Mouse (Mus musculus): Measurements from ENCODE around the gene Trpm3.

Gene Trpm3

DNA sequence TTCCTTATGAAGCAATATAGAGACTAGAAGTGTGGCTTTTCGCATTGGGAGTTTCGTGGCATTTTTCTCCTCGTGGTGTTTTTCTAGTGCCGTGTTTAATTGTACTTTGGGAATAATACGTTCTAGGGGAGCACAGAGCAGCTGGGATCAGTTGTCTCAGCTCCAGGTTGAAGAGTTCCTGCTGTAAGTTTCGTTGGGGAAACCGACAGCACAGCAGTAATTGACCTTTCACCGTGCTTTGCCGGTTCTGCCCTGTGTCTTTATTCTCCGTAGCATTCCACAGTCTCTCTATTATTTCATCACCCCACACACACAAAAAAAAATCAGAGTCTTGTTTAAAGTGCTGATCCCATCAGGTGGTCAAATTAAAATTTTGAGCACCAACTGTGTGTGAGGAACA lies 496.8 kb downstream of the Trpm3 start:
- no peak for DNase-seq (ENCODE audit: low read depth, low spot score)

DNA sequence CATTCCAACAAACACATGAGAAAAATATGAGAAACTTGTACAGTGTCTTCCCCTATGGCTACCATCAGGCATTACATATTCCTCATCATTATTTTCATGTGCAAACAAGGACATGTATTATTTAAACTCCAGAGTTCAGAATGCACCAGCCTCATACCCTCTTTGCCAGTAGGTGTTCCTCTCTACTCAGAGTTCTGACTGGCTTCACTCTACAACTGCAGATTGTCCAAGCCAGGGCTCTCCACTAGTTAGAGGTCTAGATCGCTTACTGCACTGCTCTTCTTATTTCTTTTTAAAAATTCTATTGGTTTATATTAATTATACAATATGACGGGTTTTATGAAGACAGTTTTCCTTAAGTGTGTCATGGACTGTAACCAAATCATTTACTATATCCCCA lies 498.9 kb downstream of the Trpm3 start:
- no peak for DNase-seq (ENCODE audit: low read depth, low spot score)

DNA sequence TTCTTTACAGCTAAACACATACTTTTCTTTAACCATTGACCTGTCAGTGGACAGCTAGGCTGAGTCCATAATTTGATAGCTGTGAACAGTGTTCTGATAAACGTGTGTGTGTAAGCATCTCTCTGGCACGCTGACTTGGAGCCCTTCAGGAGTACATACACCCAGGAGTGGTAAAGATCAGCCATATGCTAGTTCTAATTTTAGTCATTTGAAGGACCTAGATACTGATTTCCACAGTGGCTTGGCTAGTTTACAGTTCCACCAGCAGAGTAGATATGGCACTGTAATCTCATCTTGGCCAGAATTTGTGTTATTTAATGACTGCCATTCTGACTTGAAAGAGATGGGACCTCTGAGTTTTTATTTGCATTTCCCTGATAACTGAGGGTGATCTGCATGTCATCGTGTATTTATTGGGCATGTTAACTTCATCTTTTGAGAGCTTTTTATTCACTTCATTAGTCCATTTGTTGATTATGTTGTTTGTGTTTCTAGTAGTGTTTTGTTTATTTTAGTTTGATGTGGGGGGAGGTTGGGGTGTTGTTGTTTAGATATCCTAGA lies 499.6 kb downstream of the Trpm3 start:
- no peak for DNase-seq (ENCODE audit: low read depth, low spot score)

DNA sequence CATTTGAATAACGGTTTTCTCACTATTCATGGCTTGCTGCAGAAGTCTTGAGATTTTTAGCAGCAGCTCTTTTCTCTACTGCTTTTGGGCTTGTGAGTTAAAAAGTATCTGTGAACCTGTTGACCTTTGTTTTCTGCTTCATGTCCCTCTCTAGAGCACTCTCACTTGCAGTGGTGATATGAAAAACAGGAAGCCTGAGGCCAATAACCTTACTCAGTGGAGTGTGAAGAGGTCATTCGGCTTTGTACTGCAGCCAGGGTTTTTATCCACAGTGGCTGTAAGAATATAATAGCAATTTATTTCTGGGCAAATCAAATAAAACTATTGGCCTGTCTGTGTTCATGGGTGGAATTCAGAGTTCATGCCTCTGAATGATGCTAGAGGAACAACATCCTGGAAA lies 503.3 kb downstream of the Trpm3 start:
- DNase-seq (ENCODE audit: low read depth, low spot score), result no peak

DNA sequence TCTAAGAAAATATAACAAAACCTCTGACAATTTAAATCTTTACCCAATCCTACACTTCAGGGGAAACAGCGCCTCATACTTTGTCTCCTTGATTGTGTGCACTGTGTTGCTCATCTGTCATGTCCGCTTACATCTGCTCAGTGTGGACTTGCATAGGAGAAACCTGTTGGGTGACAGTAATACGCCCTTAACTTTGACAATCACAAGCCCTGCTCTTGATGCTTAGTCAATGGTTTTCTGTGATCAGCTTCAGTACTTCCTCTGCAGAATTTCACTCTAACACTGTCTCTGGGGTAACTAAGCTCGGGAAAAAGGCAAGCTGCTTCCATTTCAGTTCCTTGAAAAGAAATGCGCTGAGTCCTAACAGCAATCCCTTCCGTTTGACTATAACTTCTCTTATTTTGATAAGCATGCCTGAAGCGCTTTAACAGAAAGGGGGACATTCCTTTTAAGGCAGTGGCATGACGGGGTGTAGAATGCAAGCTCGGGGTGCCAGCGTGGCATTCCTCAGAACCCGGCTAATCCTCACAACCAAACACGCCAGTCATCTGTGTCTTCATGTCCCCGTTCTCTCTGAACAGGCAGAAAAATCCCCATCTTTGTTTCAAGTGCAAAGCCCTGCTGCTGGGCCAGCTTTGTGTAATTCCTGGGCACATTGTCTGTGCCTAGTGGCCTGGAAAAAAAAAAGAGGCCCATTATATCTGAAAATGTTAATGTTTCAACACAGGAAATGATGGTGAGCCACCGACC lies 517.8 kb downstream of the Trpm3 start:
- DNase-seq (ENCODE audit: low read depth, low spot score), result no peak

DNA sequence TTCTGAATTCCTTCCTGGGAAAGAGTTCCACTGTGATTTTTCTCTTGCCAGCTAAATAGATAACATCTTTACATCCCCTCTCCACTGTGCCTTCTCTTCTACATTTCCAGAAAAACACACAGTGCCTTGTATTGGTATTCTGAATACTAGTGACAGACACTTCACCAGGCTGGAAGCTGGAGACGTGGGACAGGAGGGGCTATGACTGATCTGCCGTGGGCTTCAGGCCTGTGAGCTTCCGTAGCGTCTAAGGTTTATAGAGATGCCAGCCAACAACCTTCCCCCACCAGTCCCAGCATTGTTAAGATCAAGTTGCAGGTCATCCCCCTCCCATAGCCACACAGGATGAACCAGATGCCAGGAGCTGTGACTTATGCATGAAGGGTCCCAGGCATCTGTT lies 518.4 kb downstream of the Trpm3 start:
- DNase-seq (ENCODE audit: low read depth, low spot score), result no peak

DNA sequence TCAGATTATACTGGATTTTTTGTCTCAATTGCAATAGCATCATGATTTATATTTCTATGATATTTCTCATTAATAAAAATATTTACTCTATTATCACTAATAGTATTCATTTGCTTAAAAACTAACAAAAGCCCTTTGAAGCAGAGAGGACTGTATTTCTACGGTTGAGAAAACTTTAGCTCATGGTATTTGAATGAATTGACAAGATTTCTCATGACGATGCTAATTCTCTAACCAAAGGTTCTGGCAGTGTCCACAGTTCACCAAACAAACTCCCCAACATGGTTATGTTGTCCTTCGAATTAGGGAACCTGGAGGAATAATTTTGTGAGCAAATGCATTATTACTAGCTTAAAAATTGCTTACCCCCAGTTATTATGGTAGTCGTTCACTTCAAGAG lies 526.6 kb downstream of the Trpm3 start:
- no peak for DNase-seq (ENCODE audit: low read depth, low spot score)

DNA sequence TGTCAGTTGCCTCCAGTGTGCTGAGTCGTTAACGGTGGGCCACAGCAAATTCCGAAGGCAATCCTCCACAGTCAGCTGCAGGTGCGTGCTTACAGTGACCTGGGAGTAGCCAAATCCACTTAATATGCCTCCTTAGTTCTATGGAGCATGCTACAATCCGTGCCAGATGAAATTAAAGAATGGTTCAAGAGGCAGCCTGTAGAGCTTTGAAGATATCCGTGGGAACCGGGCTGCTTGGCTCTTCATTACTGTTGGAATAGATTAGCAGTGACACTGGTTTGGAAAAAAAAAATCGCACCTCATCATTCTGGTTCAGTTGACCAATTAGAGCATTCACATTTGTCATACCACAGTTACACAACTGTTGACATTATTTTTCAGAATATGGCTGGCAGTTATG lies 531.4 kb downstream of the Trpm3 start:
- DNase-seq (ENCODE audit: low read depth, low spot score), result no peak

DNA sequence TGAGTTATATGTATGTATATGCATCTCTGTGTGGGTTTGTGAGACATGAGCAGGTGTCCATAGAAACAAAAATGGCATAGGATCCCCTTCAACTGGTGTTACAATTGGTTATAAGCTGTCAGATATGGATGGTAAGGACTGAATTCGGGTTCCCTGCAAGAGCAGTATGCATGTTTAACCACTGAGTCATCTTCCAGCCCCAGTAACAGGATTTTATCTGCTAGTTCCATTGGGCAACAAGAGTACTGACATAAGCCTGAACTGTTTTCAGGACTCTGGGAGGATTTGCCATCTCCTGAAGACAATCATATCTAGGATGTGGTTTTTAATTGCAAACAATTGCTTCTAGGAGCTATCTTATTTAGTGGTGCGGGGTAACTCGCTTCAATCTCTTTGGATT lies 534.0 kb downstream of the Trpm3 start:
- DNase-seq (ENCODE audit: low read depth, low spot score), result no peak

DNA sequence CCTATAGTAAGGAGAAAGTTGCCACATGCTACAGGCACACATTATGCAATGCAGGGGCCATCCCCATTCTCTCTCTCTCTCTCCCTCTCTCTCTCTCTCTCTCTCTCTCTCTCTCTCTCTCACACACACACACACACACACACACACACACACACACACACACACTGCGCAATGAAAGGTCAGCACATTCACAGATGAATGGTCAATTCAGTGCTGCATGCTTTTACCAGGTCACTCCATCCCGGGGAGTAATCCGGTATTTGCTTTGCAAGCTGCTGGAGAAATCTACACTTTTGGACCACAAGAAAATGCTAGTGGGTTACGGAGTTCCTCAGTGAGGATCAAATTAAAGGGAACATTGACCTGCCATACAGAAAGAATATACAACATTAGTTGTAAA lies 537.4 kb downstream of the Trpm3 start:
- DNase-seq (ENCODE audit: low read depth, low spot score), result no peak

DNA sequence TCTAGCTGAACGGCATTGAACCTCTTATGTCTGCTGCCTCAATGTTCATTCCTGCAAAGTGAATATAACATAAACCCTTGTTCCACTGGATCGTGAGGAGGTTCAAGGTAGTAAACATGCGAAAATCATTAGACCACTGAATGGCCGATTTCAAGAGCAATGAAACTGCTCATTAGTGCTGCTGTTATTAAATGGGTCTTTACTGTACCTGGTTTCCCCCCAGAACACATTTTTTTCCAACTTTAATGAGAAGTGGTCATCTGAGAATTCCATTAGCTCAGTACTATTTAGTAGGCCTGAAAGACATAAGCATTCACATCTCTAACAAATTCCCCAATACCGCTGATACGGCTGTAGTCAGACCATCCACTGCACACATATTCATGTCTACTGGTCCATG lies 543.4 kb downstream of the Trpm3 start:
- DNase-seq (ENCODE audit: low read depth, low spot score), result no peak

DNA sequence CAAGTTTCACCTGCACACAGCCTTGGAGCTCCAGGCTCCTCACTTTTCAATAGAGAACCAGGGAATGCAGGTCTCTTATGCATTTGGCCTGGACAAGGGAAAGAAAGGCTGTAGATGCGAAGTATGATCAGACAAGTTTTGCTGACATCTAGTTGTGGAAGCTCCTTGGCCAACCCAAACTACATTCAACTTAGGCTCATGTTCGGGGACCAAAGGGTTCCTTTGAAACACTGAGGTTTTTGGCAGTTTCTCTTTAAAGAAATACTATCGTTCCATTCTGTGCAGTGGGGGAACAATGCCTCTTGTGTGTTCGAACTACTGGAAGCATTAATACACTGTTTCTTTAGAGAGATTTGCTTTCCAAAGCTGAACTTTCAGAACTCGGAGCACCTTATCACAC lies 553.1 kb downstream of the Trpm3 start:
- no peak for DNase-seq (ENCODE audit: low read depth, low spot score)

DNA sequence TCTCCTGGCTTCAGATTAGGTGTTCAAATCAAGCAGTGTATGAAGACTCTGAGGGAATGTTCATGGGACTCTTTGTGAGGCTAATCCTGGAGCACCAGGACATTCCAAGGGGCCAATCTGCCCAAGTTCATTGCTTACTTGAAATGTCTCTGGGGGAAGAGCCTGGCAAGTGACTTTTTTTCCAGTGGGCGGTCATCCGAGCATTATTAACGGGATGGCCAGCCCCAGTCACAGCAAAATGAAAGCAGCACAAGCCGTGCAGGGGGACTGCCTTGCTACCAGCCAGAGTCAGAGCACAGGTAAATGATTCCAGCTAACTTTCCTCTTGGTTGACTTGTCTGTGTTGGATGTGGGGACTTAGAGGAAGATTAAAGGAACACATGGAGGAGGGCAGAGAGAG lies 553.7 kb downstream of the Trpm3 start:
- DNase-seq (ENCODE audit: low read depth, low spot score), result no peak

DNA sequence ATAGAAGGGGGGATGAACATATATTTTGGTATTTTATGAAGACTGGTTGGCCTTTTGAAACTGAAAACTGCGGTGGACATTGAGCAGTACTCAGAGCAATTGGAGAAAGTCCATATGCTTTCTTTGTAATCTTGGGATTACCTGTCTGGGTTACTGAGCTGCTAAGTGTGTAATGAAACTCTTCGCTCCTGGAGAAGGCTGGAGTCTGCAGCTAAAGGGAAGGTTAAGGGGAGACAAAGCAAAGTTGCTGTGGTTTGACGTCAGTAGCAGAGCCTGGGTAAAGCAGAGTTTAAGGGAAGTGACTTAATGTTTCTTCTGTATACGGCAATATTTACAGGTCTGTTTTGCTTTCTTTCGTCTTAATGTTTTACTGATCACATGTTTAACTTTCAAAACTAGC lies 554.1 kb downstream of the Trpm3 start:
- no peak for DNase-seq (ENCODE audit: low read depth, low spot score)

DNA sequence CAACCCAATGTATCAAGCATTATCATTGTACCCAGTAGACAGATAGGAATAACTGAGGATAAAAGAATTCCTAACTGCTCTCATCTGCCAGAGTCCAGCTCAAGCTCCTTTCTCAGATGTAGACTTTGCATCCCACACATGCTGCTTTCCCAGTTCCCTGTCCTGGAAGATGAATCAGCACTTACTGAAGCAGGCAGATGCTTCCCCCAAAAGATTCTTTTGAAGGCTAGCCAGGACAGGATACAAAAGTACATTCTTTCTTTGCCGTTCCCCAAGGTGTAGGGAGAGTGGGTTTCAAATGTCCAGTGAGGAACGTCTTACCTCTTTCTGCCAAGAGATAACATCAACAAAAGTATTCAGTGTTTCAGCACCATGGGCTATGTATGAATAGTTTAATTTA lies 556.6 kb downstream of the Trpm3 start:
- no peak for DNase-seq (ENCODE audit: low read depth, low spot score)

DNA sequence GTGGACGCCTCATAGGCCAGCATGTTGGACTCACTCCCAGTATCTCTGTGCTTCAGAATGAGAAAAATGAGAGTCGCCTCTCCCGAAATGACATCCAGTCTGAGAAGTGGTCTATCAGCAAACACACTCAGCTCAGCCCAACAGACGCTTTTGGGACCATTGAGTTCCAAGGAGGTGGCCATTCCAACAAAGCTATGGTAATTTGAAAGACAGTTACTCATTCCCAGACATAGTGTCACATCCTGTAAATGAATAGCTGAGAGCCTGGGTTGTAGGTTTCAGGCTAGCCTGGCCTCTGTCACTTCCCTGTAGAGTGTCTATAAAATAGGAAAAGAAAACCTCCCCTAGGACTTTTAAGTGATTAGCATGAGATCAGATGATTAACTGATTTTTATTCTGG lies 559.9 kb downstream of the Trpm3 start:
- DNase-seq (ENCODE audit: low read depth, low spot score), result no peak

DNA sequence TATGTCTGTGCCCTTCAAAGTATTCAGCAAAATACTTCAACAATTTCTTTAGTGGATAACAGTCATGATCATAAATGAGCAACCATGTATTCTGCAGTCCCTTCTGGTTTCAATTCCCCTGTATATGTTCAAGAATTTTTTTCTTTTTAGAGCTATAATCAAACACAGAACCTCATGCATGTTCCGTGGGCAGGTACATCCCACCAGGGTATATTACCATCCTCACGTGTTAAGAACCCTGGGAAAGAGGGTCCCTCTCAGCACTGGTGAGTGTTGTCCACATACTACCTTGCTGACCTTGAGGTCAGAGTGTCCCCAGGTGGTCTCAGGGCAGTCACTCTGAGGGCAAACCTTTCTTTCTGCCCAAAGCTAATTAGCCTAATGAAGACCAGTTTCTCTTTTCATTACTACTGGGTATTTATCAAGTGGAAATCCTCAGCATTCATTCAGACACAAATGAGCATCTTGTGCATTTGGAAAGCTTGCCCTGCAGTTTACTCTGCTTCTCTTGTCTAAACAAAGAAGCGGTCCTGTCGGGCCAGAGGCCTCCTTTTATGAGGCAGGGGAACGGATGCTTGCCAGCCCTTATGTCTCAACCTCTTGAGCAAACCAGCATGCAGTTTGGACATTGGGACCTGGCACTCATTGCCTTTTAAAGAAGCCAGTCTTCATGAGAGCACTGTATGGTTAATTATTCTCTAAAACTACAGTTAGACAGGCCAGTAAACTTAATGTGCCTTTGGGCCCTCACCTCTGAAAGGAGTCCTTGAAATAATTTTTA lies 562.2 kb downstream of the Trpm3 start:
- no peak for DNase-seq (ENCODE audit: low read depth, low spot score)

DNA sequence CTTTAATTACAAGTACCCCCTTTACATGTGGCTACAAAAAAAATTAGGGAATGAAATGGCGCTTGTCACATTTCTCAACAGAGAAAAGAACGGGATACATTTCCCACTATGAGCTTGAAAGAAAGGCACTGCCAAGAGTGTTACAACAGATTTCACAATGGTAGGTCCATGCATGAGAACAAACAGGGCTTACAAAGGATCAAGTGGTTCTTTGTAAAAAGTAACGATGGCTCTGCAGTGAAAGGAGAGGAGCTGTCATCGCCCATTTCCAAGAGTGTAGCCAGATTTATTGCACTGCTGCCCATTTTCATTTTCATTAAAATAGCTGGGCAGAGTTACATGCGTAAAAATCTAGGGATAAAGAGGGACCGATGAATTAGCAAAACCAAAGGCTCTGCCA lies 565.0 kb downstream of the Trpm3 start:
- no peak for DNase-seq (ENCODE audit: low read depth, low spot score)

DNA sequence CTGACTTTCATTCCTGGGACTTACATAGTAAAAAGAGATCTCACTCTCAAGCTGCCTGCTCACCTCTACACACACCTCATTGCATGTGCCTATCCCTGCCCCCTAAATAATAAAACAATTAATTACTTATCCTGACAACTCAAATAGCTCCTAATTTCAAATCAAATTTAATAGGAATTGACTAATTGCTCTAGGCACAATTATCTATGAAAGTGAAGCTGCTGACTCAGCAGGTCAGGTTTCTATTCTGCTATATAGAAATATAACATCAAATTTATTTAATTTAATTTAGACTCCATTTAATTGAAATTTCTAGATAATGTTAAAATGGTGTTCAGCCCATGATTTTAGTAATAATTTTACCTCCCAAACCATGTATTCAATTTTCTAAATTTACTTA lies 566.6 kb downstream of the Trpm3 start:
- no peak for DNase-seq (ENCODE audit: low read depth, low spot score)

DNA sequence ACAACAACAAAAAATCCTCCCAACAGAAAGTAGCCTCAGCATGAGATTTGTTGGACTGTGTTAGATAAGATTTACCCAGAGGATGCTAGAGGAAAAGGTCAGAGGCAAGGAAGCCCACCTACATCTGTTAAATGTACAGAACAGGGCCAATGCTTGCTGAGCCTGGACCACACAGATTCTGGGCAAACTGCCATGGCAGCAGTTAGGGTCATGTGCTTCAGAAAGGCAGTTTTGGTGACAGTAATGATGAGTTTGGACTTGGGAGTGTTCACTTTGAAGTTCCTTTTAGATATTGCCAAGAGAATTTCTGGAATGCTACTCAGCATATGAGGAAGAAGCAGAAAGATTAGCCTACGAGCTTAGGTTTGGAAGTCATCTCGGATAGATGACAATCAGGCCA lies 580.2 kb downstream of the Trpm3 start:
- DNase-seq (ENCODE audit: low read depth, low spot score), result no peak

DNA sequence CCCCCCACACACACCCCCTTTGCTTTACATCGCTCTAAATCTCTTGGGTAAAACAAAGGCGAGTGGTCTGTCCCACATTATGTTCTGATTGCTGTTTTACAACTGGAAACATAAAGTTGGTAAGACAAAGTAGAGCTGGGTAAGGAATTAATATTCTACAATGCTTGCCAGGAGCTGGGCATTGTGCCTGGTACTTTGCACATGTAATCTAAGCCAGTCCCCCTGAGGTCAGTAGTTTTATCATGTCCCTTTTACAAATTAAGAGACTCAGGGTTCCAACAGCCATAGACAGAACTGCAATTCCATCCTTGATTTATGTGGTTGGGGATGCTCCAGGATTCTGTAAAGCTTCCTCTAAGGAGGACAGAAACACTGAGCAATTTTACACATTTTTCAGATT lies 591.0 kb downstream of the Trpm3 start:
- DNase-seq (ENCODE audit: low read depth, low spot score), result no peak

DNA sequence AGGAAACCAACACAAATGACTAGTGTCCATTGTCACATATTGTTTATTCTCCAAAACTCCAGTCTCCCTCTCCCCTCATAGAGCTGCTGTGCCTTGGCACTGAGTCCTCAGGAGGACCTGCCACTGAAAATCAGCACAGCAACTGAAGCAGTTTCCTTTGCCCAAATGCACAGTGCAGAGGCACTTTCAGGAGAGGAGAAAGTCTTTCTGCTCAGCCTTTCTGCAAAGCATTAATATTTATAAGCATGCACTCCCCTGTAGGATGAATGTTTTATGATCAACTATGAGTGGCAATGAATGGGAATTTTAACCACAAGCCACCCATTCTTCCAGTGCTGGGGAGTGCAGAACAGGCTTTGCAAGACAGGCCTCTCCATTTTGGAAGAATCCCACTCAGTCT lies 592.1 kb downstream of the Trpm3 start:
- DNase-seq (ENCODE audit: low read depth, low spot score), result no peak

DNA sequence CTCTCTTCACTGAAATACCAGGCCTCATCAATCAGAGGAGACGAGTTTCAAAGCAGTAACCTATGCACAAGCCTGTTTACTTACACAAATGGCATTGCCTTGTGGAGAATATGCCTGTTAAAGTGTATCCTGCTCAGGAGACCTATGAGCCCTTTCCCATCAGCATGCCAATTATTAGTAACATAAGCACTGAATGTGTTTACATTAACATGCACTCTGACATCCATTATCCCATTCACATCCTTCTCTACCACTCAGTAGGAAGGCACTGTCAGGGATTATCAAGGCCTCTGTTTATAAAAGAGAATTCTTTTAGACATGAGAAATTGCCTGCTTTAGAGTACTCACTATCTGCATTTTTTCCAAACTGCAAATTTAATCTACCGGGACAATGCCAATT lies 598.0 kb downstream of the Trpm3 start:
- no peak for DNase-seq (ENCODE audit: low read depth, low spot score)
